In genomic region chr2:118597673-118598568, GRCm38 (mm10) we compare ENCODE assay signal across 8 mouse cellular contexts. TPM values are rescaled to one million over a fixed set of nuclear protein-coding genes. Genes with fewer than 3 reads are reported as not detected.
DNase-seq lines count a peak whose midpoint lies in the region; ATAC-seq and TF ChIP-seq lines count a peak whose summit lies in the region.

Gene Bub1b, plus strand, starts transcription at chr2:118598211.

- H3K27me3 ChIP-seq in hindbrain, postnatal 0 days (ENCODE audit: insufficient read depth, low read length), result no peaks in the 10 kb centered on the region

- H3K9ac ChIP-seq in hindbrain, postnatal 0 days (replicated peaks; ENCODE audit: low read length), result peak within 1 kb of the TSS; percentile 56

- ATAC-seq in common myeloid progenitor, adult 5-6 weeks (replicated peaks; ENCODE audit: low read depth, poor library complexity, severe bottlenecking), result peak; percentile 99
- ATAC-seq in hindbrain, postnatal 0 days, result peak; percentile 98
- ATAC-seq in megakaryocyte, adult 5-6 weeks (ENCODE audit: poor library complexity, severe bottlenecking), result peak; percentile 97

- DNase-seq in ZHBTc4 (ENCODE audit: low read depth, low spot score), result peak; percentile 96
- peak; percentile 92 for DNase-seq in gastrocnemius, adult 2 months
- DNase-seq in hindbrain, postnatal 0 days (ENCODE audit: low spot score), result peak; percentile 97
- peak; percentile 87 for DNase-seq in left cerebral cortex, adult 2 months (ENCODE audit: extremely low spot score in 1 of 2, low spot score in 2 of 2)
- DNase-seq in right cerebral cortex, adult 2 months (ENCODE audit: low spot score in 2 of 2), result peak; percentile 92 to 94
- peak; percentile 93 for DNase-seq in urinary bladder, postnatal 14 days (ENCODE audit: low spot score)

- 5% methylated on average over 41 of the region's 41 CpGs for WGBS in hindbrain, postnatal 0 days

- 0 out of 2 replicates have a peak within 1 kb of the TSS, but pooled peaks have one; percentile 24 for H3K27ac ChIP-seq in gastrocnemius, adult 2 months
- H3K27ac ChIP-seq in hindbrain, postnatal 0 days, result no peak within 1 kb of the TSS
- H3K27ac ChIP-seq in left cerebral cortex, adult 2 months, result no peak within 1 kb of the TSS

- no peaks in the 10 kb centered on the region for H3K9me3 ChIP-seq in hindbrain, postnatal 0 days (ENCODE audit: low read length)

- intact Hi-C loops in gastrocnemius, adult 2 months (cut with DNase I), result loop anchor here (5.0 kb wide), 1 partner anchor 51 kb away; the partner anchor contains the start of gene Bmf
- intact Hi-C loops in left cerebral cortex, adult 2 months (cut with DNase I), result loop anchor here (5.0 kb wide), 1 partner anchor 336 kb away; no protein-coding TSS in a partner anchor

- TF ChIP-seq CTCF in gastrocnemius, adult 2 months (IDR thresholded peaks at IDR 0.05), result no peak
- no peak for TF ChIP-seq CTCF in hindbrain, postnatal 0 days (IDR thresholded peaks at IDR 0.05; ENCODE audit: low read depth)
- TF ChIP-seq CTCF in left cerebral cortex, adult 2 months (IDR thresholded peaks at IDR 0.05), result no peak

- peak within 1 kb of the TSS; percentile 90 for H3K4me2 ChIP-seq in hindbrain, postnatal 0 days (ENCODE audit: low read depth, low read length)

- H3K4me3 ChIP-seq in gastrocnemius, adult 2 months, result peak within 1 kb of the TSS; percentile 74
- peak within 1 kb of the TSS; percentile 64 for H3K4me3 ChIP-seq in hindbrain, postnatal 0 days (ENCODE audit: low read length)
- peak within 1 kb of the TSS; percentile 46 for H3K4me3 ChIP-seq in left cerebral cortex, adult 2 months

- H3K36me3 ChIP-seq in hindbrain, postnatal 0 days (ENCODE audit: insufficient read depth, low read length), result no peaks in the 10 kb centered on the region

- no peaks in the 10 kb centered on the region for H3K4me1 ChIP-seq in hindbrain, postnatal 0 days (ENCODE audit: insufficient read depth, low read length)

RNA-seq across cellular contexts. Expression of gene Bub1b, which starts in this region (rescaled TPM):
- 103 and 106 TPM in 2 replicates for total RNA-seq in common myeloid progenitor, adult 5-6 weeks (2017)
- under 1 TPM; 0.25 to 0.38 TPM for total RNA-seq in gastrocnemius, adult 2 months (2021)
- 15.1 and 16.3 TPM in 2 replicates for total RNA-seq in hindbrain, postnatal 0 days (2014; rRNA removed)
- 11.5 and 13.0 TPM in 2 replicates for polyA plus RNA-seq in hindbrain, postnatal 0 days (2015; fragmentation: Nextera tagmentation; extraction: Ambion mirVana)
- total RNA-seq in left cerebral cortex, adult 2 months (2021), result 1 to 10 TPM; 1.9 to 3.0 TPM
- total RNA-seq in megakaryocyte, adult 5-6 weeks (2015), result 48.8 and 63.4 TPM in 2 replicates
- 139 TPM in 2 replicates for total RNA-seq in megakaryocyte, adult 5-6 weeks (2017)

Comparison
In these comparisons a context has a peak if more than half of its experiments do, and no peak if none do; other contexts are left out.
1. Peak in DNase-seq, H3K4me3 ChIP-seq and H3K27ac ChIP-seq in gastrocnemius, adult 2 months; RNA of the gene not detected or under 1 TPM.